Mouse (Mus musculus) forebrain, embryonic 14.5 days (tissue): ENCODE results near the gene Lmx1a. TPM values are rescaled to one million over a fixed set of nuclear protein-coding genes. Genes with fewer than 3 reads are reported as not detected.

Source experiments
- ATAC-seq: fragments of 200-750 bp; cut with Nextera tagmentation; 2 replicates; pipeline ENCODE4 v1.8.0; 2017; ENCODE audit warnings: mild to moderate bottlenecking, moderate library complexity
- DNase-seq: peaks from one replicate; pipeline ENCODE4 v3.0.0-alpha.2; 2015; ENCODE audit warnings: low spot score
- H3K27ac ChIP-seq: fragments of 300-500 bp; sonication (generic); 2 replicates; pipeline ENCODE4 v1.5.1; 2014; ENCODE audit warnings: low read depth, mild to moderate bottlenecking, control low read depth, low read length, moderate library complexity
- H3K27me3 ChIP-seq: fragments of 300-500 bp; sonication (generic); replicated peaks from 2 replicates; pipeline ENCODE4 v1.6.1; 2014; ENCODE audit warnings: low read length, control low read depth, mixed read lengths; ENCODE audit not compliant: control insufficient read depth, insufficient read depth
- H3K36me3 ChIP-seq: fragments of 300-500 bp; sonication (generic); 2 replicates; pipeline ENCODE4 v1.6.1; 2014; ENCODE audit warnings: low read length, control low read depth; ENCODE audit not compliant: control insufficient read depth, insufficient read depth
- H3K4me1 ChIP-seq: fragments of 300-500 bp; sonication (generic); 2 replicates; pipeline ENCODE4 v1.6.1; 2014; ENCODE audit warnings: antibody characterized with exemption, low read length, control low read depth; ENCODE audit not compliant: control insufficient read depth, insufficient read depth
- H3K4me2 ChIP-seq: fragments of 300-500 bp; sonication (generic); 2 replicates; pipeline ENCODE4 v1.6.1; 2014; ENCODE audit warnings: mild to moderate bottlenecking, control low read depth, low read length
- H3K4me3 ChIP-seq: fragments of 300-500 bp; sonication (generic); 2 replicates; pipeline ENCODE4 v1.5.1; 2014; ENCODE audit warnings: low read depth, low read length, control low read depth
- H3K9ac ChIP-seq: fragments of 300-500 bp; sonication (generic); 2 replicates; pipeline ENCODE4 v1.6.1; 2014; ENCODE audit warnings: mild to moderate bottlenecking, low read length, control low read depth, moderate library complexity
- H3K9me3 ChIP-seq: fragments of 300-500 bp; sonication (generic); replicated peaks from 2 replicates; pipeline ENCODE4 v1.6.1; 2016; ENCODE audit warnings: low read length, control low read depth, mixed read lengths; ENCODE audit not compliant: control insufficient read depth
- WGBS: fragments of 180-500 bp; shearing (Covaris S2); extraction: QIAGEN DNeasy Blood & Tissue Kit; methylation state at CpG from one replicate; pipeline ENCODE4 v1.1.7; 2014; 5-methylcytosine and 5-hydroxymethylcytosine counted together
- polyA plus RNA-seq: library from polyadenylated mRNA; unstranded; fragments of >200 nt; fragmentation: Nextera tagmentation; extraction: Ambion mirVana; gene quantifications from 2 replicates; pipeline ENCODE4 v1.2.1, GENCODE M21; 2014

Gene Lmx1a
- polyA plus RNA-seq, 1 experiment from 2014 or later = 2.8 TPM

- Histone ChIP-seq H3K36me3 (no peaks in the 10 kb centered on the region), H3K4me1 (no peaks in the 10 kb centered on the region), H3K27ac (no peak overlapping the region), H3K9ac (no peak overlapping the region), H3K27me3 (peaks cover 21% of the 10 kb centered on the region), H3K9me3 (no peaks in the 10 kb centered on the region), H3K4me2 (no peak overlapping the region), H3K4me3 (no peak overlapping the region)
- ATAC-seq (no peak), DNase-seq (peak; percentile 57)
- 32% methylated on average over 6 of the region's 6 CpGs for WGBS
Measured at GRCm38 (mm10) chr1:167669796-167670195, 19.2 kb upstream of the Lmx1a start.

- no peak overlapping the region for H3K4me2 ChIP-seq
- no peaks in the 10 kb centered on the region for H3K4me1 ChIP-seq
- H3K27ac ChIP-seq = no peak overlapping the region
- no peak overlapping the region for H3K4me3 ChIP-seq
- no peaks in the 10 kb centered on the region for H3K9me3 ChIP-seq
- H3K36me3 ChIP-seq = no peaks in the 10 kb centered on the region
- no peak for DNase-seq
- H3K9ac ChIP-seq = no peak overlapping the region
- no peak for ATAC-seq
- WGBS = 22% methylated on average over 17 of the region's 17 CpGs
- peaks cover 21% of the 10 kb centered on the region for H3K27me3 ChIP-seq
Measured at GRCm38 (mm10) chr1:167672433-167672987, 16.5 kb upstream of the Lmx1a start.

- DNase-seq (no peak), ATAC-seq (no peak)
- Histone ChIP-seq H3K4me3 (no peak overlapping the region), H3K4me2 (no peak overlapping the region), H3K27me3 (peaks cover 2% of the 10 kb centered on the region; the same call in 1 of the 2 replicates), H3K36me3 (no peaks in the 10 kb centered on the region), H3K27ac (no peak overlapping the region), H3K9me3 (peaks cover 9% of the 10 kb centered on the region), H3K9ac (no peak overlapping the region), H3K4me1 (no peaks in the 10 kb centered on the region)
- 98% methylated on average over 6 of the region's 6 CpGs for WGBS
Measured at GRCm38 (mm10) chr1:167679061-167679460, 10.0 kb upstream of the Lmx1a start.

GRCm38 (mm10) chr1:167688001-167688346 lies 1.1 kb upstream of the Lmx1a start:
- Histone ChIP-seq H3K4me1 (peaks cover 13% of the 10 kb centered on the region), H3K27me3 (peaks cover 61% of the 10 kb centered on the region)
- ATAC-seq = no peak; the same call in 1 of the 2 replicates

GRCm38 (mm10) chr1:167688347-167689231 lies 448 bp upstream of the Lmx1a start:
- Histone ChIP-seq H3K27ac (peak overlapping the region; percentile 5; the same call in 1 of the 2 replicates), H3K27me3 (peaks cover 64% of the 10 kb centered on the region), H3K9ac (peak overlapping the region; percentile 54), H3K4me2 (peak overlapping the region; percentile 70), H3K36me3 (no peaks in the 10 kb centered on the region), H3K4me1 (peaks cover 13% of the 10 kb centered on the region), H3K9me3 (peaks cover 6% of the 10 kb centered on the region; the same call in 1 of the 2 replicates), H3K4me3 (peak overlapping the region; percentile 39)
- DNase-seq = peak; percentile 57
- WGBS = under 1% methylated on average over 77 of the region's 98 CpGs
- peak; percentile 51 for ATAC-seq

More at GRCm38 (mm10) chr1:167688001-167688346, 1.1 kb upstream of the Lmx1a start:
- H3K4me2 ChIP-seq = peak overlapping the region; percentile 70
- no peak overlapping the region for H3K27ac ChIP-seq
- H3K9me3 ChIP-seq = peaks cover 6% of the 10 kb centered on the region; the same call in 1 of the 2 replicates
- 0 out of 2 replicates have a peak overlapping the region, but pooled peaks have one; percentile 54 for H3K9ac ChIP-seq
- 0% methylated on average over 8 of the region's 8 CpGs for WGBS
- no peaks in the 10 kb centered on the region for H3K36me3 ChIP-seq
- H3K4me3 ChIP-seq = peak overlapping the region; percentile 39; the same call in 1 of the 2 replicates
- DNase-seq = no peak

GRCm38 (mm10) chr1:167689262-167690137 lies 463 bp downstream of the Lmx1a start:
- under 1% methylated on average over 36 of the region's 36 CpGs for WGBS
- ATAC-seq (peak; percentile 49), DNase-seq (no peak)
- H3K36me3 ChIP-seq = no peaks in the 10 kb centered on the region
- peaks cover 13% of the 10 kb centered on the region for H3K4me1 ChIP-seq
- H3K4me2 ChIP-seq = peak overlapping the region; percentile 70
- peak overlapping the region; percentile 60; the same call in 1 of the 2 replicates for H3K27ac ChIP-seq
- peaks cover 70% of the 10 kb centered on the region for H3K27me3 ChIP-seq
- H3K4me3 ChIP-seq = peak overlapping the region; percentile 39
- H3K9ac ChIP-seq = no peak overlapping the region; the same call in 1 of the 2 replicates
- peaks cover 4% of the 10 kb centered on the region; the same call in 1 of the 2 replicates for H3K9me3 ChIP-seq

GRCm38 (mm10) chr1:167690138-167690710 lies 1.2 kb downstream of the Lmx1a start:
- no peak overlapping the region for H3K4me2 ChIP-seq
- H3K36me3 ChIP-seq = no peaks in the 10 kb centered on the region
- ATAC-seq (no peak), DNase-seq (no peak)
- H3K27ac ChIP-seq = no peak overlapping the region
- H3K4me3 ChIP-seq = peak overlapping the region; percentile 39; the same call in 1 of the 2 replicates
- H3K27me3 ChIP-seq = peaks cover 77% of the 10 kb centered on the region
- H3K9me3 ChIP-seq = no peaks in the 10 kb centered on the region
- no peak overlapping the region for H3K9ac ChIP-seq
- WGBS = under 1% methylated on average over 17 of the region's 17 CpGs
- peaks cover 13% of the 10 kb centered on the region for H3K4me1 ChIP-seq
